8 mouse cellular contexts compared by ENCODE assay signal in the genomic region with DNA sequence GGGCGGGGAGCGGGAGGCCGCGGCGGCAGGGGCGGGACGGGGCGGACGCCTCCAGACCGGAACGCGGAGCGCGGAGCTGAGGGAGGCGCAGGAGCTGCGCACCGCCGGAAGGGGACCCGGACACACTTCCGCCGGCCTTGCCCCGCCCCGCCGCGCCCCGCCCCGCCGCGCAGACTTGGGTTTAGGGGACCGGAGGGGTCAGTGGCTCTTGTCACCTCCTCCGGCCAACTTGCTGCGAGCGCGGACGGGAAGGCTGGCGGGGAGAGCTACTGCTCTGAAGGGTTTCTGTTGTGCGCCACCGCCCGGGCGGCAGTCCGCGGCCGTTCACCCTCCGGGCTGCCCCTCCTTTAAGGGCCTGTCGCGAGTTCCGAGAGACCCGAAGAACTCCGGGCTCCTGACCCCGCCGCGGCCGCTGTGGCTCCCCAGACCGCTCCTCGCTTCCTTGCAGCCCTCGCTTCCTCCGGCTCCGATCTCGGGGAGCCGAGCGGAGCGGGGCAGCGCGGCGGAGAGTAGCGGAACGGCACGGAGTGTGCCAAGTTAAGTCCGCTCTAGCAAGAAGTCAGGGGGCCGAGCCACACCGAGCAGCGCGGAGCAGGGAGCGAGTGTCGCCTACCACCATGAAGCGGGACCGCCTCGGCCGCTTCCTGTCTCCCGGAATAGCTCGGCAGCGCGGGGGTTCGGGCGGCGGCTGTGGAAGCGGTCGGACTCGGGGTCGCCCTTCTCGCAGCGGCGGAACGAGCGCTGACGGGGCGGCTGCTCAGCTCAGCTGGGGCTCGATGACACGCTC. TPM values are rescaled to one million over a fixed set of nuclear protein-coding genes. Genes with fewer than 3 reads are reported as not detected.
DNase-seq lines count a peak whose midpoint lies in the region; ATAC-seq and TF ChIP-seq lines count a peak whose summit lies in the region.

A gene (plus strand): TSS at position 97 of the 787 bp plus-strand sequence.
A gene (minus strand): TSS at position 250 of the 787 bp plus-strand sequence.

- ATAC-seq in forebrain, embryonic 12.5 days (ENCODE audit: low FRiP score): peak; percentile 96
- ATAC-seq in heart, embryonic 16.5 days (replicated peaks; ENCODE audit: extremely low read depth, insufficient read depth, low FRiP score): peak; percentile 96
- peak; percentile 97 for ATAC-seq in liver, postnatal 0 days
- ATAC-seq in neural tube, embryonic 14.5 days (ENCODE audit: low read depth): peak; percentile 95

- TF ChIP-seq CTCF in ES-Bruce4 (IDR thresholded peaks at IDR 0.05; ENCODE audit: low read depth, low read length): no peak
- TF ChIP-seq CTCF in liver, postnatal 0 days (IDR thresholded peaks at IDR 0.05; ENCODE audit: low read depth): peak; percentile 9; the same call in 1 of the 2 replicates

- H3K27me3 ChIP-seq in ES-Bruce4 (ENCODE audit: control insufficient read depth, insufficient read depth, low read length, poor library complexity, severe bottlenecking): no peaks in the 10 kb centered on the region
- H3K27me3 ChIP-seq in forebrain, embryonic 12.5 days: no peaks in the 10 kb centered on the region
- H3K27me3 ChIP-seq in heart, embryonic 16.5 days (ENCODE audit: control insufficient read depth, insufficient read depth, low read length): no peaks in the 10 kb centered on the region
- no peaks in the 10 kb centered on the region for H3K27me3 ChIP-seq in liver, postnatal 0 days (ENCODE audit: insufficient read depth, low read length)
- no peaks in the 10 kb centered on the region for H3K27me3 ChIP-seq in neural tube, embryonic 14.5 days (ENCODE audit: control insufficient read depth, insufficient read depth, low read length)

- no peak within 1 kb of the TSS for H3K27ac ChIP-seq in ES-Bruce4 (ENCODE audit: insufficient read depth, low read length)
- H3K27ac ChIP-seq in forebrain, embryonic 12.5 days: peak within 1 kb of the TSS; percentile 85
- H3K27ac ChIP-seq in heart, embryonic 16.5 days (ENCODE audit: low read length): peak within 1 kb of the TSS; percentile 89
- H3K27ac ChIP-seq in liver, postnatal 0 days (ENCODE audit: low read depth): peak within 1 kb of the TSS; percentile 92
- peak within 1 kb of the TSS; percentile 91 for H3K27ac ChIP-seq in neural tube, embryonic 14.5 days (ENCODE audit: low read depth, low read length)

- no peaks in the 10 kb centered on the region for H3K9me3 ChIP-seq in ES-Bruce4 (replicated peaks; ENCODE audit: control insufficient read depth, insufficient read depth, low read length, poor library complexity, severe bottlenecking)
- H3K9me3 ChIP-seq in forebrain, embryonic 12.5 days: no peaks in the 10 kb centered on the region
- H3K9me3 ChIP-seq in heart, embryonic 16.5 days (replicated peaks; ENCODE audit: control insufficient read depth, low read length): no peaks in the 10 kb centered on the region
- no peaks in the 10 kb centered on the region for H3K9me3 ChIP-seq in liver, postnatal 0 days (ENCODE audit: low read length)
- H3K9me3 ChIP-seq in neural tube, embryonic 14.5 days (ENCODE audit: control insufficient read depth, low read length): no peaks in the 10 kb centered on the region

- H3K36me3 ChIP-seq in ES-Bruce4 (ENCODE audit: control insufficient read depth, insufficient read depth, low read length, poor library complexity, severe bottlenecking): peaks cover 3% of the 10 kb centered on the region
- peaks cover 56% of the 10 kb centered on the region for H3K36me3 ChIP-seq in forebrain, embryonic 12.5 days (replicated peaks)
- peaks cover 27% of the 10 kb centered on the region for H3K36me3 ChIP-seq in heart, embryonic 16.5 days (ENCODE audit: control insufficient read depth, insufficient read depth)
- H3K36me3 ChIP-seq in liver, postnatal 0 days (replicated peaks; ENCODE audit: insufficient read depth, low read length): peaks cover 36% of the 10 kb centered on the region
- H3K36me3 ChIP-seq in neural tube, embryonic 14.5 days (ENCODE audit: control insufficient read depth, insufficient read depth, low read length): peaks cover 47% of the 10 kb centered on the region

- H3K9ac ChIP-seq in ES-Bruce4 (ENCODE audit: low read depth, poor library complexity, severe bottlenecking): peak within 1 kb of the TSS; percentile 98
- peak within 1 kb of the TSS; percentile 93 for H3K9ac ChIP-seq in forebrain, embryonic 12.5 days
- H3K9ac ChIP-seq in heart, embryonic 16.5 days (ENCODE audit: low read length): peak within 1 kb of the TSS; percentile 95
- H3K9ac ChIP-seq in liver, postnatal 0 days (replicated peaks): peak within 1 kb of the TSS; percentile 93
- H3K9ac ChIP-seq in neural tube, embryonic 14.5 days (replicated peaks; ENCODE audit: low read depth, low read length): peak within 1 kb of the TSS; percentile 97

- no peak for TF ChIP-seq POLR2A in ES-Bruce4 (IDR thresholded peaks at IDR 0.05; ENCODE audit: insufficient read depth, low read length)

- peak; percentile 73 for DNase-seq in c-Kit-positive CD71-positive TER-119-negative erythroid progenitor cells, embryonic 14.5 days (ENCODE audit: low read depth)
- DNase-seq in kidney, postnatal 36 days: peak; percentile 84 to 93
- peak; percentile 92 for DNase-seq in liver, postnatal 0 days
- peak; percentile 93 for DNase-seq in testis, postnatal 10 days (ENCODE audit: low spot score)

- H3K4me2 ChIP-seq in forebrain, embryonic 12.5 days: peak within 1 kb of the TSS; percentile 97
- peak within 1 kb of the TSS; percentile 95 for H3K4me2 ChIP-seq in heart, embryonic 16.5 days (ENCODE audit: low read depth, low read length)
- H3K4me2 ChIP-seq in liver, postnatal 0 days (ENCODE audit: low read depth, low read length): peak within 1 kb of the TSS; percentile 77
- peak within 1 kb of the TSS; percentile 93 for H3K4me2 ChIP-seq in neural tube, embryonic 14.5 days (ENCODE audit: low read depth, low read length)

- no peaks in the 10 kb centered on the region for H3K4me1 ChIP-seq in ES-Bruce4 (ENCODE audit: control insufficient read depth, insufficient read depth, low read length)
- H3K4me1 ChIP-seq in forebrain, embryonic 12.5 days: peaks cover 27% of the 10 kb centered on the region
- H3K4me1 ChIP-seq in heart, embryonic 16.5 days (ENCODE audit: control insufficient read depth, insufficient read depth, low read length): peaks cover 17% of the 10 kb centered on the region
- H3K4me1 ChIP-seq in liver, postnatal 0 days (ENCODE audit: insufficient read depth): peaks cover 18% of the 10 kb centered on the region
- peaks cover 20% of the 10 kb centered on the region for H3K4me1 ChIP-seq in neural tube, embryonic 14.5 days (ENCODE audit: control insufficient read depth, insufficient read depth, low read length)

- H3K4me3 ChIP-seq in ES-Bruce4 (ENCODE audit: low read depth, low read length): peak within 1 kb of the TSS; percentile 91
- H3K4me3 ChIP-seq in forebrain, embryonic 12.5 days (replicated peaks): peak within 1 kb of the TSS; percentile 97
- H3K4me3 ChIP-seq in heart, embryonic 16.5 days (ENCODE audit: low read length): peak within 1 kb of the TSS; percentile 98
- peak within 1 kb of the TSS; percentile 90 for H3K4me3 ChIP-seq in liver, postnatal 0 days (ENCODE audit: low read depth, low read length)
- H3K4me3 ChIP-seq in neural tube, embryonic 14.5 days (ENCODE audit: low read depth, low read length): peak within 1 kb of the TSS; percentile 98

- TF ChIP-seq EP300 in ES-Bruce4 (IDR thresholded peaks at IDR 0.05; ENCODE audit: insufficient read depth, low read depth, low read length): no peak
- TF ChIP-seq EP300 in liver, postnatal 0 days (IDR thresholded peaks at IDR 0.05; ENCODE audit: low read depth): no peak

- under 1% methylated on average over 72 of the region's 99 CpGs for WGBS in forebrain, embryonic 12.5 days
- under 1% methylated on average over 89 of the region's 99 CpGs for WGBS in heart, embryonic 16.5 days
- WGBS in liver, postnatal 0 days (ENCODE audit: insufficient replicate concordance): 3% methylated on average over 93 of the region's 99 CpGs
- under 1% methylated on average over 73 of the region's 99 CpGs for WGBS in neural tube, embryonic 14.5 days

RNA-seq across cellular contexts. Expression of the first gene that starts in this region (rescaled TPM):
- polyA plus RNA-seq in ES-Bruce4 (2011; ENCODE audit: insufficient read depth, insufficient read length, low read depth, missing spikeins): 7.4 and 8.0 TPM in 2 replicates
- polyA plus RNA-seq in forebrain, embryonic 12.5 days (2016; fragmentation: Nextera tagmentation; extraction: Ambion mirVana): 25.8 and 27.5 TPM in 2 replicates
- polyA plus RNA-seq in heart, embryonic 16.5 days (2015; fragmentation: Nextera tagmentation; extraction: Ambion mirVana): 16.6 and 18.3 TPM in 2 replicates
- polyA plus RNA-seq in liver, postnatal 0 days (2015; fragmentation: Nextera tagmentation; extraction: Ambion mirVana): 4.9 and 5.5 TPM in 2 replicates
- 17.1 and 18.6 TPM in 2 replicates for polyA plus RNA-seq in neural tube, embryonic 14.5 days (2014; fragmentation: Nextera tagmentation; extraction: Ambion mirVana)

RNA-seq across cellular contexts. Expression of the second gene that starts in this region (rescaled TPM):
- polyA plus RNA-seq in ES-Bruce4 (2011; ENCODE audit: insufficient read depth, insufficient read length, low read depth, missing spikeins): 4.7 and 8.9 TPM in 2 replicates
- 31.0 and 34.9 TPM in 2 replicates for polyA plus RNA-seq in forebrain, embryonic 12.5 days (2016; fragmentation: Nextera tagmentation; extraction: Ambion mirVana)
- polyA plus RNA-seq in heart, embryonic 16.5 days (2015; fragmentation: Nextera tagmentation; extraction: Ambion mirVana): 20.3 and 20.8 TPM in 2 replicates
- polyA plus RNA-seq in liver, postnatal 0 days (2015; fragmentation: Nextera tagmentation; extraction: Ambion mirVana): 3.9 and 4.5 TPM in 2 replicates
- 63.7 and 65.8 TPM in 2 replicates for polyA plus RNA-seq in neural tube, embryonic 14.5 days (2014; fragmentation: Nextera tagmentation; extraction: Ambion mirVana)
